Mouse (Mus musculus) T-helper 17 cell (primary cell): Measurements from ENCODE around the gene Lrrn2.

Experiments used
- in situ Hi-C, 2 experiments: fragments of 300-600 bp; cut with MboI, MseI; formaldehyde crosslinking; loops; 1 replicate in 1 of 2; 2 replicates in 1 of 2; pipeline ENCODE4 v1.15.1; 2025; ENCODE audit warnings: high pct_unique_total_duplicates in 2 of 2

Gene Lrrn2

DNA sequence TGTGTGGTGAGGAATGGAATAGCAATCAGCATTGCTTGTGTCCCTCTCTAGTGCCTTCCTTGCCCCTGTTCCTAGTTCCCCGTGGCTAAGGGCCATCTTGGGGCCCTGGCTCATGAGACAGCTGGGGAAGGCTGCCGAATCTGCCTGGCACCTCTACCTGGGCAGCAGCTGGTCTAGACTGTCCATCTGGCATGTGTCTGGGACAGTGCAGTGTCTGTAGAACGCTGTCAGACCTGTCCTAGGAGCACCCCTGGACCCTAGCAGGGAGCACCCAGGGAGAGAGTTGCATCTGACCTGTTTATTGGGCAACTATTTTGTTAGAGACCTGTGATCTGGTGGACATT is 48.8 kb downstream of the Lrrn2 start:
- in situ Hi-C loops = no loop called here

DNA sequence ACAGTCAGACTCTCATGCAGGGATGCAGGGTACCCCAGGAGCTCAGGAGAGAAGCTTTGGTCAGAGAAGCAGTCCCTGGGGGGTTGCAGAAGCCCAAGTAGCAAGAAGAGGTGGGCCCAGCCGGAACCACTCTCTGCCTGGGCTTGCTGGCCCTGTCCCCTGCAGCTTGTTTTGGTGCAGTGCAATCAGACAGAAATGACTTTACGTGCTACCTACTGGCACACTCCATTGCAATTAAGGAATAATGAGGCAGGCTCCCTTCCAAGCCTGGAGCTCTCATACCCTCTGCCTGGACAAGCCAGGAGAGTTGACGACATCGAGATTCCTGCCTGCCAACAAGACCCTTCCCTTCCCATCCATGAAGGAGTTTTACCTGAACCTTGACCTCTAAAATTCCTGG is 50.2 kb downstream of the Lrrn2 start:
- in situ Hi-C loops = no loop called here

DNA sequence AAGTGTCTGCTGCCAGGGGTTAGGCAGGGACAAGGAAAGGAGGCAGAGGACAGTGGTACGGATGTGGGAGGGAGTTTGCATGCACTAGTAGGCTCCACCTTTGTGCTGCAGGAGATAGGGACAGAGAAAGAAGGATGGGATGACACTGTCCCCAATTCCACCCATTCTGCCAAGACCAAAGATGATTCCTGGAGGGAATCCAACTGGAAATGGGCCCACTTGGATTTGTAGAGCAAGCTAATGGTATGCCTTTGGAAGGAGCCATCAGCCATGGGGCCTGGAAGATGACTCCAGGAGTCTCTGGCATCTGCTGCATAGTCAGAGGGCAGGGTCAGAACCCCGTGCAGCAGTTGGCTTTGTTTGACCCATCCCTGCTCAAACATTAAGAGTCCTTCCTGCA is 52.3 kb downstream of the Lrrn2 start:
- in situ Hi-C loops = no loop called here

- in situ Hi-C loops = no loop called here
Observed at GRCm38 (mm10) chr1:132934856-132935255, 54.8 kb downstream of the Lrrn2 start.

DNA sequence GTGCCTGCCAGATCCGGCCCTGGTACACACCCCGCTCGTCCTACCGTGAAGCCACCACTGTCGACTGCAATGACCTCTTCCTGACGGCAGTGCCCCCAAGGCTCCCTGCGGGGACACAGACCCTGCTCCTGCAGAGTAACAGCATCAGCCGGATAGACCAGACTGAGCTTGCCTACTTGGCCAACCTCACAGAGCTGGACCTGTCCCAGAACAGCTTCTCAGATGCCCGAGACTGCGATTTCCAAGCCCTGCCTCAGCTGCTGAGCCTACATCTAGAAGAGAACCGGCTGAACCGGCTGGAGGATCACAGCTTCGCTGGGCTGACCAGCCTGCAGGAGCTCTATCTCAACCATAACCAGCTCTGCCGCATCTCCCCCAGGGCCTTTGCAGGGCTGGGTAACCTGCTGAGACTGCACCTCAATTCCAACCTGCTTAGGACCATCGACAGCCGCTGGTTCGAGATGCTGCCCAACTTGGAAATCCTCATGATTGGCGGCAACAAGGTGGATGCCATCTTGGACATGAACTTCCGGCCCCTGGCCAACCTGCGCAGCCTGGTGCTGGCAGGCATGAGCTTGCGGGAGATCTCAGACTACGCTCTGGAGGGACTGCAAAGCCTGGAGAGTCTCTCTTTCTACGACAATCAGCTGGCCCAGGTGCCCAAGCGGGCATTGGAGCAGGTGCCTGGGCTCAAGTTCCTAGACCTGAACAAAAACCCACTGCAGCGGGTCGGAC is 57.4 kb downstream of the Lrrn2 start:
- in situ Hi-C loops = no loop called here

- in situ Hi-C loops = no loop called here
Observed at GRCm38 (mm10) chr1:132938975-132939374, 58.9 kb downstream of the Lrrn2 start.

DNA sequence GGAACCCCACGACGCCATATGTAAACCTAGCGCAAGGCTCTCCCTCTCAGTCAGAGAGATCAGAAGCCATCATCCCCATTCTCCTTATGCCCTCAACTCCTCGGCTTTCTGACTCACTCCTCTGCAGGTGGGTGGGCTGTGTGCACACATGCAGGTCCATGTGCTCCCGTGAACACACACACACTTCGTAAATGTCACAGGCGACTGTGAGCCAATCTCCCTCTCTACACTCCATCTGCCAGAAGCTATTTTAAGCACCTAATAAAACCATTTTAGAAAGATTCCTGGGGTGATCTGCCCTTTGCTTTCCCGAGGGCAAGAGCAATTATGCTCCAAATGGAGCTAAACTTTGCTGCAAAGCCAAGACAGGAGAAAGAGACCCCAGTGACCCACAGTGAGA is 65.8 kb downstream of the Lrrn2 start:
- in situ Hi-C loops = no loop called here

DNA sequence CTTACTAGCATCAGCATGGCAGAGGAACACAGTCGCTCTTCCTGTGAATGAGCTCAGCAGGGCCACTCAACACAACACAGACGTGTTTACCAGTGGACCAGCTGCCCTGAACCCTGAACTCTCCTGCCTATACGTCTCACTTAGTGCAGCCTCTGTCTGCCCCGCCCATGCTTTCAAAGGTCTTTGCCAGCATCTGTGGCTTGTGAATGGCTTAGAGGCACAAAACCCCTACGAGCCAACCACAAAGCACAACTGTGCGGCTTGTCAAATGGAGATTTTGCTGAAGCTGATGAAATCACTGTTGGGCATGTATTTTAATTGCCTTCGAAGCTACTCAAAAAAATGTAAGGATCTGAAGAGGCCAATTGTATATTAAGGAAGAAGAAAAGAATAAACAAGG is 67.7 kb downstream of the Lrrn2 start:
- in situ Hi-C loops = no loop called here

DNA sequence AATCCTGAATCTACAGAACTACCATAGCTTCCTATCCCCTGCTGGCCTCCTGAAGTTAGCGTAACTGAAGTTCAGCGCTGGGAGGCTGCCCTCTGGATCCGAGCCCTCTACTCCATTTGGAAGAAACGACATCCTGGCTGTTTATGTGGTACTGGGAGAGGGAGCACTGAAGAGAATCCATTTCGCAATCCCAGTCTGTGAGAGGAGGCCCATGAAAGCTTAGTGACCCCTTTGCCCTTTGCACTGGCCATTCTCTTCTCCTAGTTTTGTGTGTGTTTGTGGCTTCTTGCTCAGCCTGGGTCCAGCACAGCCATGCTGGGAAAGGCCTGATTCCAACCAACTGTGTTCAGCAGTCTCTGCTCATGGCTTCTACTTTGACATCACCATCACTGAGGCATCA is 76.7 kb downstream of the Lrrn2 start:
- in situ Hi-C loops = loop anchor here in 1 of 2 experiments (10.0 to 25.0 kb wide), 2 partner anchors 328 to 1005 kb away; no protein-coding TSS in a partner anchor

- in situ Hi-C loops = loop anchor here (5.0 to 25.0 kb wide), 3 partner anchors 204 to 1001 kb away; no protein-coding TSS in a partner anchor
Observed at GRCm38 (mm10) chr1:132961751-132962150, 81.7 kb downstream of the Lrrn2 start.

DNA sequence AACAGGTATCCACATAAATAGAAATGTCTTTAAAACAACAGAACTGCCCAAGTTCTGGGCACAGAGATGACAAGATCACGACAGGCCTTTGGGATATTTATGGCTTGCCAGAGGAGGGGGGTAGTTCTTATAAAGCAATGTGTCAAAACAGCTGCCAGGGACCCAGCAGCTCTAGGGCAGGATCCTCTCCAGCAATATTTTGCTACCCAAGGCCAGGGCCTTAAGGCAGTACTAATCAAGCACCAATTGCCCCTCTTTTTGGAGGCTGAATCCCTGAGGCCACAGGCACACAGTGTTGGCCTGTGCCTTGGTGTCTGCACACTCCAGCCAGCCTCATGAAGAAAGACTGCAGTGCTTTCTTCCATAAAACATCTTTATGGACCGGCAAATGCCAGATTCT is 84.0 kb downstream of the Lrrn2 start:
- in situ Hi-C loops = loop anchor here (5.0 to 25.0 kb wide), 3 partner anchors 207 to 998 kb away; no protein-coding TSS in a partner anchor

DNA sequence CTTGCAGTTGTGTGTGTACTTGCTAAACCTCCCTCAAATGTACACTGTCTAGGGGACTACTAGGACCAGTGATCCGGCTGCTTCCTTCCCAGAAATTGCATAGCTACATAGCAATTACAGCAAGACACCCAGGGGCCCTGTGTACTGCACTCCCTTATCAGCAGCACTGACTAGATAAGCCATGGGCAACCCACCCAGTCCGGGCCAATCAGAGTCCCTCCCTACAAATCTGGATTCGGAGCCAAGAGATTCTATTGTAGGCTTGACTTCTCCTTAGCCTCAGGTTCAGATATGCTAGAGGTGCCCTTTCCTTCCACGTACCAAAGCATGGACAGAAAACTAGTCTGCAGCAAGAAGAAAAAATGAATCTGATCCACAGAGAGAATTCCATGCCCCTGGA is 84.6 kb downstream of the Lrrn2 start:
- in situ Hi-C loops = loop anchor here (5.0 to 25.0 kb wide), 3 partner anchors 207 to 998 kb away; no protein-coding TSS in a partner anchor

- in situ Hi-C loops = loop anchor here in 1 of 2 experiments (25.0 kb wide), 1 partner anchor 994 kb away; no protein-coding TSS in a partner anchor
Observed at GRCm38 (mm10) chr1:132968659-132969058, 88.6 kb downstream of the Lrrn2 start.

DNA sequence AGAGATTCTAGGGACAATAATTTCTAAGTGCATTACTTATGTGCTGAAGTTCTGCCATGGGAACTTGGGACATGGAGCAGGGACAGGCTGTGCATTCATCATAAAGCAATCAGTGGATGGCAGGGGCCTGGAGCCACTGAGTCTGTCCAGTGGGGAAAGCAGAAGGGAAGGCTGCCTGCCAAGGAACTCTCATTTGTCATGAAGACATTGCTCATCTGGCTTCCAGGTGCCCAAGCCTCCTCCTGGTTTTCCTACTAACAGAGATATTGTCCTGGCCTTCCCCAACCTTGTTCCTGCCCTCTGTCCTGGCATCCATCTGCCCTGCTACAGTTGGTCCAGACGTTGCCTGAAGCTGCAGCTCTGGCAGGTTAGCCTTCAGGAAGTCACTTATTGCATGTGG is 97.3 kb downstream of the Lrrn2 start:
- in situ Hi-C loops = no loop called here

DNA sequence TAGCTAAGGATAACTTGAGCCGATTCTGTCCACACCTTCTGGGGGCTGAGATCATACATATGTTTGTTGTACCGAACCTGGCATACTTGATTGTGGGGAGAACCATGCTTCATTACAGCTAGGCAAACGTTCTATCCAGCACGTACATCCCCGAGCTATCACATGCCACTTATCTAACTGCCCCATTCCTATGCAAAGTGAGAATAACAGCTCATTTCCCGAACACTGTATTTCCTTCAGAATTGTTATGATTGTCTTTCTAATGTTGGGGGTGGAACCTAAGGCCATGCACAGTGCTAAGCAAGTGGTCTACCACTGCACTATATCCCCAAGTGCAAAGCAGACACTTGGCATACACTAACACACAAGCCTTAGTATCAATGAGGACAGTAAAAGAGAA is 101.2 kb downstream of the Lrrn2 start:
- in situ Hi-C loops = loop anchor here in 1 of 2 experiments (10.0 kb wide), 1 partner anchor 634 kb away; the partner anchor contains the start of gene Snrpe

DNA sequence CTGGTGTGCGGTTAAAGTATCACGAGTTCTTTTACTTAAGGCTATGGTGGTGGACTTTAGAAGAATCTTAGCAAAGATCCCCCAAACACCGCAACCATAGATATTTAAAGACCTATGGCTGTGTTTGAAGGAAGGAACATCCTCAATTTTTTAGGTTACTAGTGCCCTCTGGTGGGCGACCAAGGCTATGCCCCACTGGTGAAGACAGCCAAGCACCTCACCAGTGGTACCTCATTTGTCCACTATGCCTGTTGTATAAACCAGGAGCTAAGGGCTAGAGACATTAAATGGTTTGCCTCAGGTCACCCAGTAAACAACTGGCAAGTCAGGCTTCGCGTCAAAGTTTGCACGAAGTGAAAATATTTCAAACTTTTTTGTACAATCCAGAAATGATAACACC is 102.7 kb downstream of the Lrrn2 start:
- in situ Hi-C loops = loop anchor here in 1 of 2 experiments (10.0 kb wide), 1 partner anchor 632 kb away; the partner anchor contains the start of gene Snrpe

GRCm38 (mm10) chr1:132988556-132989459 is 108.7 kb downstream of the Lrrn2 start:
- in situ Hi-C loops = loop anchor here in 1 of 2 experiments (10.0 kb wide), 1 partner anchor 626 kb away; the partner anchor contains the start of gene Snrpe
